Mouse (Mus musculus): Measurements from ENCODE around the gene Galp. TPM values are rescaled to one million over a fixed set of nuclear protein-coding genes. Genes with fewer than 3 reads are reported as not detected.

The Galp gene
- polyA plus RNA-seq, 1 experiment, result not detected

- H3K27ac ChIP-seq (ENCODE audit: insufficient read depth, low read length), result no peak overlapping the region
- no peak overlapping the region for H3K4me3 ChIP-seq (ENCODE audit: insufficient read depth, low read length)
- no peaks in the 10 kb centered on the region for H3K4me1 ChIP-seq (ENCODE audit: control insufficient read depth, insufficient read depth, low read length)
- TF ChIP-seq CTCF (IDR thresholded peaks at IDR 0.05; ENCODE audit: borderline replicate concordance, insufficient read depth, low read length) (no peak), POLR2A (IDR thresholded peaks at IDR 0.05; ENCODE audit: low read depth, low read length) (no peak)
Measured at GRCm38 (mm10) chr7:6265695-6266094, 68.8 kb downstream of the Galp start.

Other genes with a start within 250 kb of the Galp start
- gene Vmn1r65, start 186.1 kb upstream of the Galp start, polyA plus RNA-seq (2011; ENCODE audit: insufficient read length, low read depth, missing spikeins), result not detected in 2 replicates
- gene Nlrp4c, start 151.9 kb upstream of the Galp start, polyA plus RNA-seq (2011; ENCODE audit: insufficient read length, low read depth, missing spikeins), result 0.18 TPM in 1 of 2 replicates, not detected in the other
- gene Zfp787, start 41.1 kb upstream of the Galp start, polyA plus RNA-seq (2011; ENCODE audit: insufficient read length, low read depth, missing spikeins), result 14.2 and 19.0 TPM in 2 replicates
- gene Zfp444, start 24.9 kb upstream of the Galp start, polyA plus RNA-seq (2011; ENCODE audit: insufficient read length, low read depth, missing spikeins), result 15.2 and 20.9 TPM in 2 replicates
- not detected in 2 replicates for gene Zscan5b, start 25.2 kb downstream of the Galp start, polyA plus RNA-seq (2011; ENCODE audit: insufficient read length, low read depth, missing spikeins)
- not detected in 2 replicates for gene Epp13, start 55.6 kb downstream of the Galp start, polyA plus RNA-seq (2011; ENCODE audit: insufficient read length, low read depth, missing spikeins)
- 4.1 TPM in 2 replicates for gene Zfp667, start 89.5 kb downstream of the Galp start, polyA plus RNA-seq (2011; ENCODE audit: insufficient read length, low read depth, missing spikeins)
- gene Zfp583, start 134.2 kb downstream of the Galp start, polyA plus RNA-seq (2011; ENCODE audit: insufficient read length, low read depth, missing spikeins), result 4.7 and 6.2 TPM in 2 replicates
- gene Gm3854, start 146.7 kb downstream of the Galp start, polyA plus RNA-seq (2011; ENCODE audit: insufficient read length, low read depth, missing spikeins), result 0.82 and 1.4 TPM in 2 replicates
- 3.3 and 3.6 TPM in 2 replicates for gene Zfp78, start 166.2 kb downstream of the Galp start, polyA plus RNA-seq (2011; ENCODE audit: insufficient read length, low read depth, missing spikeins)
- 9.3 and 10.5 TPM in 2 replicates for gene Zfp28, start 186.2 kb downstream of the Galp start, polyA plus RNA-seq (2011; ENCODE audit: insufficient read length, low read depth, missing spikeins)
- gene Smim17, start 201.6 kb downstream of the Galp start, polyA plus RNA-seq (2011; ENCODE audit: insufficient read length, low read depth, missing spikeins), result not detected in 2 replicates
- not detected in 2 replicates for gene Gm20715, start 213.2 kb downstream of the Galp start, polyA plus RNA-seq (2011; ENCODE audit: insufficient read length, low read depth, missing spikeins)
- not detected in 2 replicates for gene Olfr1344, start 241.6 kb downstream of the Galp start, polyA plus RNA-seq (2011; ENCODE audit: insufficient read length, low read depth, missing spikeins)